Mouse (Mus musculus) ovary, adult 10 weeks (tissue): ENCODE results near the gene Slc35d1. TPM values are rescaled to one million over a fixed set of nuclear protein-coding genes. Genes with fewer than 3 reads are reported as not detected.

ENCODE experiments used
- polyA plus RNA-seq: library from polyadenylated mRNA; stranded (reverse); fragments of 350-450 nt; fragmentation: Illumina TruSeq; extraction: RNeasy Lipid Tissue Mini Kit (QIAGEN cat#74804); gene quantifications from one replicate; pipeline ENCODE4 v1.2.3, GENCODE M21; 2014

Gene Slc35d1
- polyA plus RNA-seq: 14.2 TPM

DNA sequence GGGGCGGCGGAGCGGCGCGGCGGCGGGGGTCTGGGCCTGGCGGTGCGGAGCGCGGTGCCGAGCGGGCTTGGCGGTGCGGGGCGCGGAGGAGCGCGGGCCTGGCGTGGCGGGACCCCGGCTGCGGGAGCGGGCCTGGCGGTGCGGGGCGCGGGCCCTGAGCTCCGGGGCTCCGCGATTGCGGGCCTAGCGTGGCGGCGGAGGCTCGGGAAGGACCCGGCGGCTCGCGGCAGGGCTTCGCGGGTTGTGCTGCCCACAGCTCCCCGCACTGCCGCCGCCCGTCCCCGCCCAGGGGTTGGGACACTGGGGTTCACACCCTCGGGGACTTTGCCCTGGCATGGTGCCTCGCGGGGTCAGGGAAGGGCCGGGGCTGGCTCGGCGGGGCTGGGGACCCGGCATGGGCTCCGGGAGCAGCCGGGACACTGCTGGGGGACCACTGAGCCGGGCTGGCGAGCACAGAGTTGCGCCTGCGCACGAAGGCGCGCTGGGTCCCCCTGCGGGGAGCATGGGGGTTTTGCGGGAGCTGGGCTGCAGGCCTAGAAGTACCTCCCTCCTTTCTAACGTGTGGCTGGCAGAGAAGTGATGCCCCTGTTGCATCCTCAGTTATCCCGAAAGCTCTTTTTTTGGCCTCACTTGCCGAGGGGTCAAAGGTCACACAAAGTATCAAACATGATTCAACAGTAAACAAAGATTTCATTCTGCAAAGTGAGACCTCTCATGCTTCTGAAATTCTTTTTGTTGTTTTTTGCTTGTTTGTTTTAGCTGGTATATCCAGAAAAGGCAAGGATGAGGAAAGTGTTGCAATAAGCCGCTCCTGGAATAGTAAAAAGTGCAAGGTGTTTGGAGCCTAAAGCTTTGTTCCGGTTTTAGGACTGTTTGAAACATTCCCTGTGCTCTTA is at the start of gene Slc35d1:
Gene Slc35d1, minus strand, starts transcription at position 240 of the 896 bp plus-strand sequence.

Other genes with a start within 250 kb of the Slc35d1 start
- gene Tctex1d1, start 236.6 kb downstream of the Slc35d1 start, polyA plus RNA-seq: 2.2 TPM
- gene Insl5, start 188.3 kb downstream of the Slc35d1 start, polyA plus RNA-seq: not detected
- 262 TPM for gene Mier1, start 100.8 kb downstream of the Slc35d1 start, polyA plus RNA-seq
- gene Wdr78, start 100.6 kb downstream of the Slc35d1 start, polyA plus RNA-seq: 15.0 TPM
- gene 4921539E11Rik, start 75.7 kb upstream of the Slc35d1 start, polyA plus RNA-seq: not detected
- gene Oma1, start 98.6 kb upstream of the Slc35d1 start, polyA plus RNA-seq: 11.5 TPM